Mouse (Mus musculus): Measurements from ENCODE around the gene Fgfrl1. TPM values are rescaled to one million over a fixed set of nuclear protein-coding genes. Genes with fewer than 3 reads are reported as not detected.
A peak's percentile ranks its signal among the peaks of the same experiment; 100 is the strongest.

The Fgfrl1 gene
- polyA plus RNA-seq, 1 experiment, result 35.3 TPM

DNA sequence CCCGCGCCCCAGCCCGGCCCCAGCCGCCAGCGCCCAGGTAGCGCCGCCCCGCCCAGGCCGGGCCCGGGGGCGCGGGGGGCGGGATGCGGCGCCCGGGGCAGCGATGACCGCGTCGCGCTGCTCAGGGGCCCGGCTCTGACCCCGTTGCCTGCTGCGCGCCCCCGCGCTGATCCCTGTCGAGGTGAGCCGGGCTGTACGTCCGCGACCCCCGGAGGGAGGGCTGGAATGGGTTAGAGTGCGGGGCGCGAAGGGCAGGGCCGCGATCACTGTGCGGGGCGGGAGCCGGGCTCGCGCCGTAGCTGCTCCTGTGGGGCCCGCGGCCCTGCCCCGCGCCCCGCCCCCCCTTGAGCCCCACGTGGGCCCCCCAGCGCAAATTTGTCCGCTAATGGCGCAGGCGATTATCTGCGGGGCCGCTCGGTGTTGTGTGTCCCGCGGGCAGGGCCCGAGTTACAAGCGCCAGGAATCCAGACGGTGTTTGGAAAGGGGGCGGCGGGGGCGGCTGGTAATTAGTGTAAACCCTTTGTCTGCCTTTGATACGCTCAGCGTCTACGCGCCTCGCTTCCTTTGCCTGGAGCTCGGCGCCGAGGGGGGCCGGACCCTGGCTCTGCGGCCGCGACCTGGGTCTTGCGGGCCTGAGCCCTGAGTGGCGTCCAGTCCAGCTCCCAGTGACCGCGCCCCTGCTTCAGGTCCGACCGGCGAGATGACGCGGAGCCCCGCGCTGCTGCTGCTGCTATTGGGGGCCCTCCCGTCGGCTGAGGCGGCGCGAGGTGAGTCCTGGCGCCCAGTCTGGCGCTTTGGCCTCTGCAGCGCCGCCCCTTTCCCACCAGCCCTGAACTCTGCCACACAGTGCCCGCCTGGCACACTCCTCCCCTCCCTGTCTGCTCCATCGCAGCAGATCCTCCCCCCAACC is 2.4 kb downstream of the Fgfrl1 start:
- H3K4me1 ChIP-seq (ENCODE audit: control insufficient read depth, insufficient read depth, low read length), result no peaks in the 10 kb centered on the region; the same call in 1 of the 2 replicates
- TF ChIP-seq POLR2A (IDR thresholded peaks at IDR 0.05; ENCODE audit: extremely low read depth, insufficient read depth, low read length), result no peak
- no peak for TF ChIP-seq CTCF (IDR thresholded peaks at IDR 0.05; ENCODE audit: extremely low read depth, insufficient read depth, low read length)
- H3K27ac ChIP-seq (ENCODE audit: insufficient read depth, low read length), result no peak overlapping the region
- peak overlapping the region; percentile 33 for H3K4me3 ChIP-seq (ENCODE audit: insufficient read depth, low read length)

DNA sequence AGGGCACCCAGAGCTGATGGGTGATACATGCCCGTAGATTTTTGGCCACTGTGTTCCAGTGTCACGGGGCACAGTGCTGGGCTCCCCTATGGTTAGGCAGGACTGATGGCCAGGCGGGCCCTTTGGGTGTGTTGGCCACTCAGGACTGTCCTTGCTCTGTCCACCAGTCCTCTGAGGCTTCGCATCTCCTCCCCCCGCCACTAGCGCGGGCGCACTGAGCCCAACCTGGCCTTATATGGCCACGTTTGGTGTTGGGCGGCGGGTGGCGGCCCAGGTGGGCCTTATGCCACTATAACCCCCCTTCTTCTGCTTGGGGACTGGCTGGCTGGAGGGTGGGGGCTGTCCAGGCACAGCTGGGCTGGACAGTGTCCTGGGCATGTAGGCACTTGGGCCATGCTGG is 3.7 kb downstream of the Fgfrl1 start:
- TF ChIP-seq POLR2A (IDR thresholded peaks at IDR 0.05; ENCODE audit: extremely low read depth, insufficient read depth, low read length) (no peak), CTCF (IDR thresholded peaks at IDR 0.05; ENCODE audit: extremely low read depth, insufficient read depth, low read length) (no peak)
- H3K4me3 ChIP-seq (ENCODE audit: insufficient read depth, low read length), result no peak overlapping the region
- no peaks in the 10 kb centered on the region; the same call in 1 of the 2 replicates for H3K4me1 ChIP-seq (ENCODE audit: control insufficient read depth, insufficient read depth, low read length)
- no peak overlapping the region for H3K27ac ChIP-seq (ENCODE audit: insufficient read depth, low read length)

DNA sequence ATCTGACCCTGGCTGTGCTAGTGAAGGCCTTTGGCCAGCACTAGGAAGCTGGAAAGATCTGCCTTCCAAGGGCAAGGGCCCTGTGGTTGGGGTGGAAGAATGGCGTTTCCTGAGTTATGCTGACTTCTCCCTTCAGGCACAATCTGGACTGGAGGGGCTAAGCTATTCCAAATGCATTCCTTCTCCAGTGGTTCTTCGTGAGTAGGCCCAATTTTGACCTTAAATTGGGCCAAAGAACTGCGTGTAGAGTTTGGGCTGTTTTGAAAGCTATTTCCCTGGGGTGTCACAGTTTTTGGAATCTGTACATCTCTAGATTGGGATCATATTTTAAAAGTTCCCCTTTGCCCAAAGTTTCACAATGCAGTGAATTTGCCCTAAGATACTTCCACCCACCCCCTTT is 4.4 kb downstream of the Fgfrl1 start:
- TF ChIP-seq CTCF (IDR thresholded peaks at IDR 0.05; ENCODE audit: extremely low read depth, insufficient read depth, low read length) (no peak), POLR2A (IDR thresholded peaks at IDR 0.05; ENCODE audit: extremely low read depth, insufficient read depth, low read length) (no peak)
- Histone ChIP-seq H3K27ac (ENCODE audit: insufficient read depth, low read length) (no peak overlapping the region), H3K4me1 (ENCODE audit: control insufficient read depth, insufficient read depth, low read length) (no peaks in the 10 kb centered on the region; the same call in 1 of the 2 replicates), H3K4me3 (ENCODE audit: insufficient read depth, low read length) (no peak overlapping the region)

DNA sequence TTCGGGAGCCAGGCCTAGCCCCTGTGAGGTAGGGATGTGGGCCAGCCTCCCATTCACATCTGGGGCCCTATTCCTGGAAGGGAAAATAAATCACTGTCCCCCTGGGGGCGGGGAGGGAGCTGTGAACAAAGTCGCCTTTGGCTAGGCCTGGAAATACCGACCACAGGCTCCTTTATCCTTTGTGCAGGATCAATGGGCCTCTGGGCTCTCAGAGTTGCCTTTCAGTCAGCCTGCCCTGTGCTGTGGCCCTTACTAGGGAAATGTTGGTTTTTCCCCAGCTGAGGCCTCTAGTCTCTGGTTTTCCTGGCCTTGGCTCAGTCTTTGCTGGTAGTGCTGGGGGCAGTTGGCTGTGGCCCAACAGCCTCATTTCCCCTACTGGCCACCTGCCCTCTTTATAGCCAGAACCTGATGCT is 5.2 kb downstream of the Fgfrl1 start:
- TF ChIP-seq POLR2A (IDR thresholded peaks at IDR 0.05; ENCODE audit: extremely low read depth, insufficient read depth, low read length) (no peak), CTCF (IDR thresholded peaks at IDR 0.05; ENCODE audit: extremely low read depth, insufficient read depth, low read length) (no peak)
- H3K27ac ChIP-seq (ENCODE audit: insufficient read depth, low read length), result 0 out of 2 replicates have a peak overlapping the region, but pooled peaks have one; percentile 63

DNA sequence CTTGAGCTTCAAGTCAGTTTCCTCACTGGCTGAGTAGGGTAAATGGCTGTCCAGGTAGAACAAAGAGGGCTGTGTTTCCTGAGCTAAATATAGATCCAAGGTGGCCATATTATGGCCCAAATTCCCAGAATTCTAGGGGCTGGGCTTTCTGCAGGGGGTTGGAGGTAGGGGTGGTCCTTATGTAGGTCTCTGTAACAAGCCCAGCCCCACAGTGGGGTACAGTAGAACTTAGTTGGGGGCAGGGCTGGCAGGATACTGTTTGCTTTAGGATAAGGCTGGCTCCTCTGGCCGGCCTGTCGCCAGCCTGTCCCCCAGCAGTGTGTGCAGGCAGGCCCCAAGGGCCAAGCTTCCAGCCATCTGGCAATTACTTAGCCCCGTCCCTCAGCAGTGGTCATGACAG is 8.2 kb downstream of the Fgfrl1 start:
- no peak for TF ChIP-seq CTCF (IDR thresholded peaks at IDR 0.05; ENCODE audit: extremely low read depth, insufficient read depth, low read length)
- TF ChIP-seq POLR2A (IDR thresholded peaks at IDR 0.05; ENCODE audit: extremely low read depth, insufficient read depth, low read length), result no peak
- no peak overlapping the region for H3K4me3 ChIP-seq (ENCODE audit: insufficient read depth, low read length)
- no peak overlapping the region for H3K27ac ChIP-seq (ENCODE audit: insufficient read depth, low read length)
- no peaks in the 10 kb centered on the region for H3K4me1 ChIP-seq (ENCODE audit: control insufficient read depth, insufficient read depth, low read length)

More for the DNA sequence above, 5.2 kb downstream of the Fgfrl1 start:
- H3K4me1 ChIP-seq (ENCODE audit: control insufficient read depth, insufficient read depth, low read length), result no peaks in the 10 kb centered on the region; the same call in 1 of the 2 replicates
- H3K4me3 ChIP-seq (ENCODE audit: insufficient read depth, low read length), result no peak overlapping the region

DNA sequence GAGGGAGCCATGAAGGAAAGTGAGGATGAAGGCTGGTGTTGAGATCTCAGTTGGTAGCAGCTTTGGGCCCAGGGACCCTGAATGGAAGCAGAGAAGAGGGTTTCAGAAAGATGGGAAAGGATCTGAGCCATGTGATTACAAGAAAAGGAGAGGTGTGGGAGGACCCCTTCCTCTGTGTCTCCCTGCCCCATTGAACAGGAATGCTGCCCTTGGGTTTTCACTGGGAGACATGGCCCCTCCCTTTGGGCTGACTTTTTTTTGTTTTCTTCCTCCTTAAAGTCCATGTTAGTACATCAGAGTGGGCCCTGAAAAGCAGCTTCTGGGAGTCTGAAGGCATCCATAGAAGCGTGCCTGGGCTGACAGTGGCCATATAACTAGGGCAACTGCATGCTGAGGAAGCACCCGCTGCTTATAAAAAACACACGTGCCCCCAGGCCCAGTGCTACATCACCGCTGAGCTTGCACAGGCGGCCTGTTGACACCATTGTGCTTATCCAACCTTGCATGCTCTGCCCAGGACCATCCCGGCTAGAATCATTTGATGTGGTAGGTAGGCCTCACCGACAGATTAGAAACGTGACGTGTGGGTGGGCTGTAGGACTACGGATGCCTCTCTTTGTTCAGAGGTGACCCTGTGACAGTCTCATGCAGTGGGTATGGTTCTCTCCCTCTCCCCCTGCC is 9.3 kb downstream of the Fgfrl1 start:
- Histone ChIP-seq H3K27ac (ENCODE audit: insufficient read depth, low read length) (no peak overlapping the region), H3K4me3 (ENCODE audit: insufficient read depth, low read length) (no peak overlapping the region), H3K4me1 (ENCODE audit: control insufficient read depth, insufficient read depth, low read length) (no peaks in the 10 kb centered on the region)
- TF ChIP-seq CTCF (IDR thresholded peaks at IDR 0.05; ENCODE audit: extremely low read depth, insufficient read depth, low read length), result no peak
- TF ChIP-seq POLR2A (IDR thresholded peaks at IDR 0.05; ENCODE audit: extremely low read depth, insufficient read depth, low read length), result no peak

DNA sequence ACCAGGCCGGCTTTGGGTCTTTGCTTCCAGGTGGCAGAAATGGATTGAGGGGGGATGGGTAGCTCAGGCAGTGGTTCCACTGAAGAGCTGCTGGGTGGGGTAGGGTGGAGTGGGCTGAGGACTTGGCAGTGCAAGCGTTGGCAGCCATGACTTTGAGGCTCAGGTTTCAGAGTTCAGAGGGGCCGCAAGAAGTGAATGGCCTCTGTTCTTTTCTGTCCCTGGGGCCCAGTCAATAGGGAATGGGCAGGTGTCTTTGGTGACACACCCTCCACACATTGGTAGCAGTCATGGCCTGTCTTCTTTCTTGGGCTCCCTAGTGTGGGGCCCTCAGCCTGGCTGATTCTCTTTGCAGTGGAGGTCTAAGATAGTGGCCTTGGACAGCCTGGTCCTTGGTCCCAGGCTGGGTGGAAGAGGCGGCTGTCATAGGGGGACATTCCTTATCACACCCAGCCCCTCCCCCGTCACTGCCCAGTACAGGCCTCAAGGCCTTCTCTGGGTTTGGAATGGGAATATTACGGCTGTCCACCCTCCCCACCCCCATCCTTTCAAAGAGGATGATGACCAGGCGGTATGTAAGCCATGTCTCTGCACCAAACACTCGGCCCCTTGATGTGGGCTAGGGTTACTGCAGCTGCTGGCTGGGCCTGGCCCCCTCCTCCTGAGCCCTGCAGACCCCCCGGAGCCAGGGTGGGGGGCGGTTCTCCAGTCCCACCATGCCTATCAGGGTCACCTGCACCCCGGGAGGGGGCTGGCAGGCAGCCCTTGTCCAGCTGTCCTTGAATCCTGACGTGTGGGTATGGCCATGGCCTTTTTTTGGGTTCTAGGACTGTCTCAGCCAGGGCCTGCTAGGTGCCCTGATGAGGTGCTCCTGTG is 11.8 kb downstream of the Fgfrl1 start:
- TF ChIP-seq CTCF (IDR thresholded peaks at IDR 0.05; ENCODE audit: extremely low read depth, insufficient read depth, low read length), result no peak
- no peak for TF ChIP-seq POLR2A (IDR thresholded peaks at IDR 0.05; ENCODE audit: extremely low read depth, insufficient read depth, low read length)
- Histone ChIP-seq H3K4me1 (ENCODE audit: control insufficient read depth, insufficient read depth, low read length) (no peaks in the 10 kb centered on the region), H3K27ac (ENCODE audit: insufficient read depth, low read length) (no peak overlapping the region), H3K4me3 (ENCODE audit: insufficient read depth, low read length) (no peak overlapping the region)

DNA sequence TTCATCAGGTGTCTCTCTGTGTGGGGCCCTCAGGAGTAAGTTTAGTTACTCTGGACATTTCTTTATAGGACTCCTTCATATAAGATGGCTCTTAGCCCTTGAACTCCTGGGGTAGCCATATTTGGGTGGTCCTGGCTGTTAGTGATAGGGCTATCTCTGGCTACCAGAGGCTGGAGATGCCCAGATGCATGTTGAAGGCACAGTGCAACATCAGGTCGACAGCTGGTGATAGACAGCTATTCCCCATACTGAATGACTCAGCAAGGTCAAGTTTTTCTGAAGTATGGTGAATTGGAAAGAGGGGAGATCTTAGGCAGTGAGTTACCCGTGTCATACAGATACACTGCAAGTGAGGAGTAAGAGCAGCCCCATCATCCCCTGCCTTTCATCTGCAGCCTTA is 15.6 kb downstream of the Fgfrl1 start:
- no peak for TF ChIP-seq CTCF (IDR thresholded peaks at IDR 0.05; ENCODE audit: extremely low read depth, insufficient read depth, low read length)
- no peak for TF ChIP-seq POLR2A (IDR thresholded peaks at IDR 0.05; ENCODE audit: extremely low read depth, insufficient read depth, low read length)
- Histone ChIP-seq H3K4me1 (ENCODE audit: control insufficient read depth, insufficient read depth, low read length) (no peaks in the 10 kb centered on the region), H3K27ac (ENCODE audit: insufficient read depth, low read length) (no peak overlapping the region), H3K4me3 (ENCODE audit: insufficient read depth, low read length) (no peak overlapping the region)

DNA sequence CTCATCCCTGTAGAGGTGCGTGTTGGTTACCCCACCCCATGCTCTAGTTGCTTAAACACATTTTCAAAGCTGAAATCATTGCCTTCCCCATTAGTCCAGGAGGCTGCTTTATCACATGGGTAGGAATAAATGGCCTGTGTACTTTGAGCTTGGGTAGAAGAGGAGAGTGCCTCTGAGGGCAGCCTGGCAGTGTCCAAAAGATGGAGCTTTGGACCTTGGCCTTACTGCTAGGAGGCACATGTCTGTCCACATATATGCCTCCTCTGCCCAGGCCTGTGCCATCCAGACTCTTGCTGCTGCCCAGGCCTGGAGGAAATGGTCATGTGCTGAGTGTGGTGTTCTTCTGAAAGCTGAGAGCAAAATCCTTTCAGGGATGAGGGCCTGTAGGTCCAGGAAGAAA is 16.2 kb downstream of the Fgfrl1 start:
- Histone ChIP-seq H3K4me3 (ENCODE audit: insufficient read depth, low read length) (no peak overlapping the region), H3K4me1 (ENCODE audit: control insufficient read depth, insufficient read depth, low read length) (0 out of 2 replicates have a peak, but pooled peaks cover 2% of the 10 kb centered on the region), H3K27ac (ENCODE audit: insufficient read depth, low read length) (no peak overlapping the region)
- TF ChIP-seq POLR2A (IDR thresholded peaks at IDR 0.05; ENCODE audit: extremely low read depth, insufficient read depth, low read length), result no peak
- TF ChIP-seq CTCF (IDR thresholded peaks at IDR 0.05; ENCODE audit: extremely low read depth, insufficient read depth, low read length), result no peak
